Mouse (Mus musculus) E14TG2a.4 (cell line): Measurements from ENCODE around the gene Tll2.

Experiments
- CTCF ChIP-seq: conservative IDR thresholded peaks from 2 replicates; pipeline ENCODE4 v1.5.1; 2014; ENCODE audit warnings: low read length
- NANOG ChIP-seq: IDR thresholded peaks from 2 replicates; pipeline ENCODE4 v1.6.1; 2014; ENCODE audit warnings: borderline replicate concordance, low read length, mixed read lengths

DNA sequence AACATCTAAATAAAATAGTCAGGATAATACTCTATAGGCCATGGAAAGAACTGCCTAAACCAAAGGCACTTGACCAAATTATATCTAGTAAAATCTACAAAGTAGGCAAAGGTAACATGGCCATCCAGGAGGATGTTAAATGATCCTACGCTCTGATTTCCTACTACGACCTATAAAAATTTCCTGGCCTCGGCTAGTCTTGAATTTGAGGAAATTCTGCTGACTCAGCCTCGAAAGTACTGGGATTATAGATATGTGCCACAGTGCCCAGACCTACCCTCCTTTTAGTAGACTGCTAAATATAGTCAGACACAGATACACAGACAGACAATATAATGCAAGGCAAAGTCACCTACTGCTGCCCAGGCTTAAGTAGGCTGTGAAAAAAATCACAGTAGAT is 27.1 kb upstream of the Tll2 start:
- TF ChIP-seq NANOG (no peak), CTCF (no peak)
